Mouse (Mus musculus): Measurements from ENCODE around the gene Gucy1b2.

GRCm38 (mm10) chr14:62346570-62346969 is 109.5 kb downstream of the Gucy1b2 start:
- TF ChIP-seq CTCF (IDR thresholded peaks at IDR 0.05; ENCODE audit: low read depth) (no peak), EP300 (IDR thresholded peaks at IDR 0.05; ENCODE audit: low read depth) (no peak)

All from heart, postnatal 0 days (tissue).